Mouse (Mus musculus): ENCODE data around the gene Gm13057. TPM values are rescaled to one million over a fixed set of nuclear protein-coding genes. Genes with fewer than 3 reads are reported as not detected.
"Not testable (repeated sequence)": the region's sequence is repeated elsewhere in the genome, so short reads cannot be mapped to it uniquely, and the experiment has no call there.

Gene Gm13057
- total RNA-seq (2015; ENCODE audit: low replicate concordance): not detected in 2 replicates
- not detected in 2 replicates for total RNA-seq (2017; ENCODE audit: low replicate concordance)

GRCm38 (mm10) chr4:143551400-143551799 is at the start of gene Gm13057, which contains the start of gene BC080695:
Gene Gm13057, plus strand, starts transcription at chr4:143551709.
Gene BC080695, plus strand, starts transcription at chr4:143551700.
- ATAC-seq (replicated peaks; ENCODE audit: low FRiP score, poor library complexity, severe bottlenecking): not testable (repeated sequence)

GRCm38 (mm10) chr4:143511043-143511442 is 40.5 kb upstream of the Gm13057 start, which contains the start of gene Gm13043:
Gene Gm13043, plus strand, starts transcription at chr4:143511343.
- no peak for ATAC-seq (replicated peaks; ENCODE audit: low FRiP score, poor library complexity, severe bottlenecking)

GRCm38 (mm10) chr4:143535654-143536053 is 15.9 kb upstream of the Gm13057 start, which contains the start of gene Gm13040:
Gene Gm13040, plus strand, starts transcription at chr4:143535954.
- not testable (repeated sequence) for ATAC-seq (replicated peaks; ENCODE audit: low FRiP score, poor library complexity, severe bottlenecking)

Other genes starting within 250 kb of the Gm13057 start
- not detected in 2 replicates for gene Lrrc38, start 202.0 kb upstream of the Gm13057 start, total RNA-seq (2015; ENCODE audit: low replicate concordance)
- not detected in 2 replicates for gene Lrrc38, start 202.0 kb upstream of the Gm13057 start, total RNA-seq (2017; ENCODE audit: low replicate concordance)
- gene Pramel1, start 157.3 kb upstream of the Gm13057 start, total RNA-seq (2015; ENCODE audit: low replicate concordance): not detected in 2 replicates
- gene Pramel1, start 157.3 kb upstream of the Gm13057 start, total RNA-seq (2017; ENCODE audit: low replicate concordance): not detected in 2 replicates
- 2.1 and 5.0 TPM in 2 replicates for gene Pramef8, start 139.3 kb upstream of the Gm13057 start, total RNA-seq (2015; ENCODE audit: low replicate concordance)
- 0.15 and 3.3 TPM in 2 replicates for gene Pramef8, start 139.3 kb upstream of the Gm13057 start, total RNA-seq (2017; ENCODE audit: low replicate concordance)
- gene Oog4, start 101.4 kb upstream of the Gm13057 start, total RNA-seq (2015; ENCODE audit: low replicate concordance): not detected in 2 replicates
- not detected in 2 replicates for gene Oog4, start 101.4 kb upstream of the Gm13057 start, total RNA-seq (2017; ENCODE audit: low replicate concordance)
- gene Gm13043, start 40.4 kb upstream of the Gm13057 start, total RNA-seq (2015; ENCODE audit: low replicate concordance): not detected in 2 replicates
- gene Gm13043, start 40.4 kb upstream of the Gm13057 start, total RNA-seq (2017; ENCODE audit: low replicate concordance): not detected in 2 replicates
- gene Gm13040, start 15.8 kb upstream of the Gm13057 start, total RNA-seq (2015; ENCODE audit: low replicate concordance): not detected in 2 replicates
- gene Gm13040, start 15.8 kb upstream of the Gm13057 start, total RNA-seq (2017; ENCODE audit: low replicate concordance): not detected in 2 replicates
- gene BC080695, start within 50 bp of the Gm13057 start, total RNA-seq (2015; ENCODE audit: low replicate concordance): not detected in 2 replicates
- gene BC080695, start within 50 bp of the Gm13057 start, total RNA-seq (2017; ENCODE audit: low replicate concordance): not detected in 2 replicates
- gene Gm13083, start 63.3 kb downstream of the Gm13057 start, total RNA-seq (2015; ENCODE audit: low replicate concordance): not detected in 2 replicates
- not detected in 2 replicates for gene Gm13083, start 63.3 kb downstream of the Gm13057 start, total RNA-seq (2017; ENCODE audit: low replicate concordance)
- not detected in 2 replicates for gene Gm13088, start 105.5 kb downstream of the Gm13057 start, total RNA-seq (2015; ENCODE audit: low replicate concordance)
- not detected in 2 replicates for gene Gm13088, start 105.5 kb downstream of the Gm13057 start, total RNA-seq (2017; ENCODE audit: low replicate concordance)
- gene Gm13089, start 151.0 kb downstream of the Gm13057 start, total RNA-seq (2015; ENCODE audit: low replicate concordance): not detected in 2 replicates
- gene Gm13089, start 151.0 kb downstream of the Gm13057 start, total RNA-seq (2017; ENCODE audit: low replicate concordance): not detected in 2 replicates
- not detected in 2 replicates for gene Gm13078, start 167.7 kb downstream of the Gm13057 start, total RNA-seq (2015; ENCODE audit: low replicate concordance)
- gene Gm13078, start 167.7 kb downstream of the Gm13057 start, total RNA-seq (2017; ENCODE audit: low replicate concordance): not detected in 2 replicates
- not detected in 2 replicates for gene Gm13023, start 237.6 kb downstream of the Gm13057 start, total RNA-seq (2015; ENCODE audit: low replicate concordance)
- not detected in 2 replicates for gene Gm13023, start 237.6 kb downstream of the Gm13057 start, total RNA-seq (2017; ENCODE audit: low replicate concordance)

Data from erythroid progenitor cell, adult 5-6 weeks (primary cell).